Mouse (Mus musculus) mouse embryonic stem cell (cell line): Measurements from ENCODE around the gene Tmem151b.

Source experiments
- in situ Hi-C, 2 experiments: fragments of 300-500 bp; cut with MboI; formaldehyde crosslinking; loops; 1 replicate in 1 of 2; 3 replicates in 1 of 2; pipeline ENCODE4 v1.14.3; 2019 to 2020; ENCODE audit warnings: low sequenced_read_pairs in 2 of 2, low pct_unique_long_range_greater_than_20kb in 1 of 2, mixed read lengths in 1 of 2; ENCODE audit not compliant: unreplicated experiment in 1 of 2

Gene Tmem151b

GRCm38 (mm10) chr17:45549617-45550181 lies at the start of gene Tmem151b:
Tmem151b (minus strand) TSS chr17:45549677.
- in situ Hi-C loops: loop anchor here in 1 of 2 experiments (5.0 kb wide), 1 partner anchor 72 kb away; the partner anchor contains the start of gene Spats1

- in situ Hi-C loops: no loop called here
Observed at GRCm38 (mm10) chr17:45598891-45599290, 49.4 kb upstream of the Tmem151b start.

GRCm38 (mm10) chr17:45598376-45598775 lies 48.9 kb upstream of the Tmem151b start:
- in situ Hi-C loops: no loop called here

- in situ Hi-C loops: no loop called here
Observed at GRCm38 (mm10) chr17:45597787-45598186, 48.3 kb upstream of the Tmem151b start.

- in situ Hi-C loops: no loop called here
Observed at GRCm38 (mm10) chr17:45596631-45597396, 47.3 kb upstream of the Tmem151b start.

GRCm38 (mm10) chr17:45595736-45596390 lies 46.4 kb upstream of the Tmem151b start:
- in situ Hi-C loops: no loop called here

- in situ Hi-C loops: no loop called here
Observed at GRCm38 (mm10) chr17:45594881-45595735, 45.6 kb upstream of the Tmem151b start.

- in situ Hi-C loops: no loop called here
Observed at GRCm38 (mm10) chr17:45594195-45594594, 44.7 kb upstream of the Tmem151b start.

GRCm38 (mm10) chr17:45593479-45593878 lies 44.0 kb upstream of the Tmem151b start:
- in situ Hi-C loops: no loop called here

GRCm38 (mm10) chr17:45592606-45593431 lies 43.3 kb upstream of the Tmem151b start:
- in situ Hi-C loops: no loop called here

GRCm38 (mm10) chr17:45591701-45592605 lies 42.5 kb upstream of the Tmem151b start:
- in situ Hi-C loops: no loop called here

- in situ Hi-C loops: no loop called here
Observed at GRCm38 (mm10) chr17:45590410-45590809, 40.9 kb upstream of the Tmem151b start.

- in situ Hi-C loops: loop anchor here (5.0 kb wide), 2 partner anchors 37 to 62 kb away; no protein-coding TSS in a partner anchor
Observed at GRCm38 (mm10) chr17:45589844-45590243, 40.4 kb upstream of the Tmem151b start.

GRCm38 (mm10) chr17:45589236-45589635 lies 39.8 kb upstream of the Tmem151b start:
- in situ Hi-C loops: loop anchor here (5.0 kb wide), 2 partner anchors 38 to 63 kb away; no protein-coding TSS in a partner anchor

- in situ Hi-C loops: loop anchor here (5.0 kb wide), 2 partner anchors 39 to 64 kb away; no protein-coding TSS in a partner anchor
Observed at GRCm38 (mm10) chr17:45588370-45588769, 38.9 kb upstream of the Tmem151b start.

GRCm38 (mm10) chr17:45586449-45586837 lies 37.0 kb upstream of the Tmem151b start:
- in situ Hi-C loops: loop anchor here (5.0 kb wide), 2 partner anchors 41 to 66 kb away; no protein-coding TSS in a partner anchor
